Mouse (Mus musculus): ENCODE results near the gene Mapk6.

DNA sequence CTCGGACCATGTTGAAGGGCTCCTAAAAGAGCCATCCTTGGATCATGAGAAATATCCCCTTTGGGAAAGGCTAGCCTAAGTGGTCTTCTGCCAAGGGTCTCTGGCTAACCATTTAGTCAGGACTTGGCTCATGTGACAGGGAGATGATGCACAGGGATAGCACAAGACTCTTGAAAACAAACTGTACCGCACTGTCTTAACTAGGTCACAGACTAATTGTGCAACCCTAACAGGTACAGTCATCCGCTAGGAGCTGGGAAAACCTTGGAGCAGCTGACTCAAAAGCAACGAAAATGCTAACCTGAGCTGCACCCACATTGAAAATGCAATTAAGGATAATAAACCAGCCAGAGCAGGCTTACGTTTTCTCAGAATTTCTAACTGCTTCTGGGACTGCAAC is 43.6 kb downstream of the Mapk6 start:
- TF ChIP-seq EP300 (IDR thresholded peaks at IDR 0.05; ENCODE audit: low read depth) (no peak), CTCF (IDR thresholded peaks at IDR 0.05; ENCODE audit: low read depth) (no peak)

Measured in heart, postnatal 0 days (tissue).